Comparison of ENCODE assay signal across 9 mouse cellular contexts in the genomic region with DNA sequence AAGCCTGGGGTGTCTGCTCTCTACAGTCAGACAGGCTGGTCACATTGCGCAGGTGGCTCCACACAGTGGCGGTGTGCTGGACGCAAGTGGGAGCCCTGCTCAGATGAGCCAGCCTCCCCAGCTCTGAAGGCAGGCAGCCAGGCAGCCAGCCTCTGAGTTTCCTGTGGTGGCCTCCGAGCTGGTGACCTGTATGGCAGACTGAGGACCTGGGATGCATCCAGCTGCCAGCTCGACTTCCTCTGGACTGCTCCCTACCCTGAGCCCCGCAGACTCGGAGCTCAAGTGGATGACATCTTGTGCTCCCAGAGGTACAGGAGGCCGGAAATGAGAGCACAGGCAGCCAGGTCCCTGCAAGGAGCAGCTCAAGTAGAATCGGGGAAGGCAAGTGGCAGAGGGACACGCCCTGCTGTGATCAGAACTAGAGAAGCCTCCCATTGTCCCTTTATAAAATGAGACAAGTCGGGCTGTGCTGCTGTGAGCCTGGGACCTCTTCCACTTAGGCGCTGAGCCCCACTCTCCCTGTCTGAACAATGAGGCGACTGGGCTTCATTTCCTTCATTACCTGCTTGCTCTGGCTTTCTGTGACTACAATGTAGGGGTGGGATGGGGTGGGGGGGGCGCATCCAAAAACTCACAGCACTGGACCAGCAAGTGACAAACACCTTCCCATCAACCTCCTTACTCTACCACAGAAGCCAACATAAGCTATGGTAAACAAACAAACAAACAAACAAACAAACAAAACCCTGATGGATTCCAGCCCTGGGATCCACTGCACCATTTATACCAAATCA. TPM values are rescaled to one million over a fixed set of nuclear protein-coding genes. Genes with fewer than 3 reads are reported as not detected.
DNase-seq lines count a peak whose midpoint lies in the region; ATAC-seq and TF ChIP-seq lines count a peak whose summit lies in the region.
"Had no signal": no experiment of that assay in that cellular context is flagged by ENCODE, and none has a peak within 500 bp of the region (broad histone marks: within the 10 kb centered on the region; RNA-seq: fewer than 3 reads in every experiment).

No protein-coding gene starts in this region.

- peak overlapping the region; percentile 42; the same call in 1 of the 2 replicates for H3K27ac ChIP-seq in lung, embryonic 14.5 days (ENCODE audit: low read depth)
- H3K27ac ChIP-seq: liver, embryonic 14.5 days had no signal

- no peaks in the 10 kb centered on the region for H3K36me3 ChIP-seq in lung, embryonic 14.5 days (ENCODE audit: insufficient read depth)

- WGBS in lung, embryonic 14.5 days = 36% methylated on average over 14 of the region's 14 CpGs

- H3K9ac ChIP-seq in lung, embryonic 14.5 days = no peak overlapping the region
- H3K9ac ChIP-seq: liver, embryonic 14.5 days had no signal

- TF ChIP-seq CTCF in lung, embryonic 14.5 days (IDR thresholded peaks at IDR 0.05; ENCODE audit: low read depth) = no peak

- peak overlapping the region; percentile 37 for H3K4me2 ChIP-seq in lung, embryonic 14.5 days

- peaks cover 21% of the 10 kb centered on the region; the same call in 1 of the 2 replicates for H3K4me1 ChIP-seq in lung, embryonic 14.5 days (ENCODE audit: insufficient read depth)

- peak; percentile 37 for DNase-seq in retina, postnatal 1 day
- DNase-seq in retina, embryonic 14.5 days (ENCODE audit: low spot score) = no peak
- DNase-seq in cerebellum, postnatal 25 days = peak; percentile 71 to 78
- DNase-seq in lung, embryonic 14.5 days = peak; percentile 54
- DNase-seq in thymus, postnatal 25 days = peak; percentile 62
- DNase-seq in spleen, postnatal 36 days (ENCODE audit: low spot score in 2 of 2) = no peak
- DNase-seq in yolk sac, embryonic 10.5 days (ENCODE audit: low spot score) = no peak

- ATAC-seq in hematopoietic stem cell, adult 5-6 weeks (replicated peaks in 1 of 2; ENCODE audit: insufficient read depth in 1 of 2, low FRiP score in 2 of 2, low TSS enrichment in 1 of 2, low read depth in 1 of 2, poor library complexity in 2 of 2, severe bottlenecking in 2 of 2) = peak; percentile 58 to 66
- ATAC-seq in lung, embryonic 14.5 days (ENCODE audit: insufficient read depth) = peak; percentile 27; the same call in 1 of the 2 replicates

- H3K27me3 ChIP-seq in lung, embryonic 14.5 days (ENCODE audit: insufficient read depth, low read length) = no peaks in the 10 kb centered on the region

- H3K4me3 ChIP-seq in lung, embryonic 14.5 days (ENCODE audit: low read depth, low read length) = no peak overlapping the region

- H3K9me3 ChIP-seq in lung, embryonic 14.5 days (ENCODE audit: low read depth, low read length) = no peaks in the 10 kb centered on the region

RNA-seq across cellular contexts. Expression of a gene that starts 16.5 kb away (rescaled TPM):
- total RNA-seq in hematopoietic stem cell, adult 5-6 weeks (2017) = 9.3 and 14.1 TPM in 2 replicates
- 4.4 and 4.8 TPM in 2 replicates for polyA plus RNA-seq in lung, embryonic 14.5 days (2014; fragmentation: Nextera tagmentation; extraction: Ambion mirVana)

Comparison
In these comparisons a context has a peak if more than half of its experiments do, and no peak if none do; other contexts are left out.
1. DNase-seq: peak in retina, postnatal 1 day (single experiment), cerebellum, postnatal 25 days (2 of 2), lung, embryonic 14.5 days (single experiment) and thymus, postnatal 25 days (single experiment); none in retina, embryonic 14.5 days (single experiment), spleen, postnatal 36 days (0 of 2) and yolk sac, embryonic 10.5 days (single experiment).